ENCODE assay signal across 8 mouse cellular contexts in the genomic region with DNA sequence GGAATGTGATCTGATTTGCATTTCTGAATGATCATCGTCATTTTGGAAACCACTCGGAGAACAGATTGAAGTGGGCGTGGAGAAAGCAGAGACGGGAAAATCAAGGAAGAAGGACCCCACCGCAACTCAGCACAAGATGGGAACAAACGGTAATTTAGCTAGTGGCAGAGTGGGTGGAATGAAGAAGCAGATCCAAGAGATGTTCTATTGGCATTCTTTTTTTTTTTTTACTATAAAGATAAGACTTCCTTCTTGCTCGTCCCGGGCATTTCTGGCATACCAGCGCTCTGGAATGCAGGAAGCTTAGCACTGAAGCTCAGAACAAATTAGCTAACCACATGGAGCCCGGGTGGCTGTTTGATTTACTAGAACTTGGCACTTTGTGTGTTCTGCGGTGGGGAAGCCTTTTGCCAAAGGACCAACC.
A peak's percentile ranks its signal among the peaks of the same experiment; 100 is the strongest.
DNase-seq lines count a peak whose midpoint lies in the region; ATAC-seq lines count a peak whose summit lies in the region.

No protein-coding gene starts in this region.

- no peaks in the 10 kb centered on the region for H3K9me3 ChIP-seq in forebrain, embryonic 10.5 days
- no peaks in the 10 kb centered on the region for H3K9me3 ChIP-seq in forebrain, embryonic 14.5 days (replicated peaks; ENCODE audit: control insufficient read depth, low read length)
- H3K9me3 ChIP-seq in liver, embryonic 13.5 days (replicated peaks) = no peaks in the 10 kb centered on the region
- H3K9me3 ChIP-seq in midbrain, embryonic 11.5 days (ENCODE audit: control insufficient read depth, low read length) = no peaks in the 10 kb centered on the region

- DNase-seq in forebrain, embryonic 10.5 days (ENCODE audit: extremely low spot score, low spot score) = no peak
- DNase-seq in forebrain, embryonic 14.5 days (ENCODE audit: low spot score) = no peak
- DNase-seq in Muller cell, postnatal 12 days (ENCODE audit: inconsistent ontology term) = peak; percentile 93
- DNase-seq in liver, embryonic 13.5 days = no peak
- DNase-seq in thymus, postnatal 10 days (ENCODE audit: low spot score in 2 of 2) = no peak
- DNase-seq in MN1 (ENCODE audit: low spot score) = no peak
- no peak for DNase-seq in midbrain, embryonic 11.5 days (ENCODE audit: low spot score, missing footprints)

- 81% methylated on average over 11 of the region's 11 CpGs for WGBS in forebrain, embryonic 10.5 days
- WGBS in forebrain, embryonic 14.5 days = 85% methylated on average over 11 of the region's 11 CpGs
- WGBS in liver, embryonic 13.5 days (ENCODE audit: insufficient replicate concordance) = 45% methylated on average over 11 of the region's 11 CpGs
- WGBS in midbrain, embryonic 11.5 days = 85% methylated on average over 11 of the region's 11 CpGs

- H3K4me1 ChIP-seq in forebrain, embryonic 10.5 days = peaks cover 23% of the 10 kb centered on the region
- no peaks in the 10 kb centered on the region; the same call in 1 of the 2 replicates for H3K4me1 ChIP-seq in forebrain, embryonic 14.5 days (ENCODE audit: control insufficient read depth, insufficient read depth, low read length)
- peaks cover 54% of the 10 kb centered on the region for H3K4me1 ChIP-seq in liver, embryonic 13.5 days (replicated peaks)
- H3K4me1 ChIP-seq in midbrain, embryonic 11.5 days (ENCODE audit: control insufficient read depth, insufficient read depth, low read length) = no peaks in the 10 kb centered on the region

- H3K4me3 ChIP-seq in forebrain, embryonic 10.5 days = no peak overlapping the region
- H3K4me3 ChIP-seq in forebrain, embryonic 14.5 days (ENCODE audit: low read depth, low read length) = no peak overlapping the region
- no peak overlapping the region for H3K4me3 ChIP-seq in liver, embryonic 13.5 days (replicated peaks)
- no peak overlapping the region for H3K4me3 ChIP-seq in midbrain, embryonic 11.5 days (ENCODE audit: low read depth, low read length)

- H3K27ac ChIP-seq in forebrain, embryonic 10.5 days = peak overlapping the region; percentile 44
- no peak overlapping the region for H3K27ac ChIP-seq in forebrain, embryonic 14.5 days (ENCODE audit: low read depth, low read length)
- H3K27ac ChIP-seq in liver, embryonic 13.5 days = peak overlapping the region; percentile 36; the same call in 1 of the 2 replicates
- no peak overlapping the region for H3K27ac ChIP-seq in midbrain, embryonic 11.5 days (ENCODE audit: low read depth, low read length)

- H3K4me2 ChIP-seq in forebrain, embryonic 14.5 days (ENCODE audit: low read length) = no peak overlapping the region
- H3K4me2 ChIP-seq in liver, embryonic 13.5 days = no peak overlapping the region
- H3K4me2 ChIP-seq in midbrain, embryonic 11.5 days = no peak overlapping the region

- no peaks in the 10 kb centered on the region for H3K27me3 ChIP-seq in forebrain, embryonic 10.5 days (ENCODE audit: poor library complexity, severe bottlenecking)
- H3K27me3 ChIP-seq in forebrain, embryonic 14.5 days (replicated peaks; ENCODE audit: control insufficient read depth, insufficient read depth, low read length) = no peaks in the 10 kb centered on the region
- H3K27me3 ChIP-seq in liver, embryonic 13.5 days = peaks cover 8% of the 10 kb centered on the region; the same call in 1 of the 2 replicates
- H3K27me3 ChIP-seq in midbrain, embryonic 11.5 days (ENCODE audit: control insufficient read depth, insufficient read depth, low read length) = no peaks in the 10 kb centered on the region

- H3K36me3 ChIP-seq in forebrain, embryonic 10.5 days (replicated peaks) = no peaks in the 10 kb centered on the region
- no peaks in the 10 kb centered on the region for H3K36me3 ChIP-seq in forebrain, embryonic 14.5 days (ENCODE audit: control insufficient read depth, insufficient read depth, low read length)
- no peaks in the 10 kb centered on the region for H3K36me3 ChIP-seq in liver, embryonic 13.5 days
- H3K36me3 ChIP-seq in midbrain, embryonic 11.5 days (ENCODE audit: control insufficient read depth, insufficient read depth, low read length) = no peaks in the 10 kb centered on the region

- ATAC-seq in forebrain, embryonic 14.5 days = no peak
- peak; percentile 25 to 35; a peak in 3 of 4 replicates for ATAC-seq in hematopoietic stem cell, adult 5-6 weeks (replicated peaks in 1 of 2; ENCODE audit: insufficient read depth in 1 of 2, low FRiP score in 2 of 2, low TSS enrichment in 1 of 2, low read depth in 1 of 2, poor library complexity in 2 of 2, severe bottlenecking in 2 of 2)
- ATAC-seq in liver, embryonic 13.5 days (ENCODE audit: low read depth) = no peak
- ATAC-seq in midbrain, embryonic 11.5 days (ENCODE audit: low FRiP score) = no peak

- H3K9ac ChIP-seq in forebrain, embryonic 14.5 days (ENCODE audit: low read length) = no peak overlapping the region
- H3K9ac ChIP-seq in liver, embryonic 13.5 days = no peak overlapping the region
- H3K9ac ChIP-seq in midbrain, embryonic 11.5 days (ENCODE audit: low read length) = no peak overlapping the region

Comparison
In these comparisons a context has a peak if more than half of its experiments do, and no peak if none do; other contexts are left out.
1. H3K27ac ChIP-seq: peak in forebrain, embryonic 10.5 days (single experiment) and liver, embryonic 13.5 days (single experiment); none in forebrain, embryonic 14.5 days (single experiment) and midbrain, embryonic 11.5 days (single experiment).
2. ATAC-seq: peak in hematopoietic stem cell, adult 5-6 weeks (2 of 2); none in forebrain, embryonic 14.5 days (single experiment), liver, embryonic 13.5 days (single experiment) and midbrain, embryonic 11.5 days (single experiment).